ENCODE assay signal across 13 mouse cellular contexts in the genomic region with DNA sequence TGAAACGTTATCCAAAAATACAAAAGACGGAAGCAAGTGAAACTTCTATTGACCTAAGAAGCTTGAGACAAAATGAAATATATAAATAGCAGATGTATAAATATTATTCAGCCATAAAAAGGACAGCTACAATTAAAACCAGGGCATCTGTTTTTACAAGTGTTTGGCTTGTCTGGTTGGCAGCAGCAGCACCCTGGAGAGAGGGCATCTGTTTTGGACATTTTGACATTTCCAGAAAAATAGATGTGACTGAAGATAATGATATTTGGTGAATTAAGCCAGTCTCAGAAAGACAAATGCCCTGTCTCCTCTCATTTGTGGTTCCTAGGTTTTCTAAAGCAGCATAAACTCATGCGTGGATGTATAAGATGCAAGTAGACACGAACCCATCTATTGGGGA.
"Had no signal": no experiment of that assay in that cellular context is flagged by ENCODE, and none has a peak within 500 bp of the region (broad histone marks: within the 10 kb centered on the region; RNA-seq: fewer than 3 reads in every experiment).

No protein-coding gene starts in this region.

- DNase-seq: gastrocnemius, postnatal 10 days; gastrocnemius, postnatal 25 days; heart, adult 18-20 months; heart, postnatal 10 days; heart, postnatal 4 days; kidney, adult 18-20 months; kidney, adult 8-10 months; kidney, postnatal 10 days; kidney, postnatal 25 days; kidney, postnatal 4 days; left cerebral cortex, postnatal 4 days; liver, embryonic 13.5 days; liver, postnatal 0 days had no signal
